Mouse (Mus musculus) olfactory bulb, adult 2 months (tissue): Measurements from ENCODE around the gene Akr1c18.
"Not testable (repeated sequence)": the region's sequence is repeated elsewhere in the genome, so short reads cannot be mapped to it uniquely, and the experiment has no call there.

ENCODE experiments used
- CTCF ChIP-seq: fragments of 200-500 bp; IDR thresholded peaks from 2 replicates; pipeline ENCODE4 v1.5.1; 2012; ENCODE audit warnings: low read depth, mild to moderate bottlenecking, low read length, moderate library complexity; ENCODE audit not compliant: insufficient read depth
- POLR2A ChIP-seq: fragments of 200-500 bp; IDR thresholded peaks from 2 replicates; pipeline ENCODE4 v1.6.1; 2012; ENCODE audit warnings: mild to moderate bottlenecking, low read depth, low read length, moderate library complexity; ENCODE audit not compliant: insufficient read depth

DNA sequence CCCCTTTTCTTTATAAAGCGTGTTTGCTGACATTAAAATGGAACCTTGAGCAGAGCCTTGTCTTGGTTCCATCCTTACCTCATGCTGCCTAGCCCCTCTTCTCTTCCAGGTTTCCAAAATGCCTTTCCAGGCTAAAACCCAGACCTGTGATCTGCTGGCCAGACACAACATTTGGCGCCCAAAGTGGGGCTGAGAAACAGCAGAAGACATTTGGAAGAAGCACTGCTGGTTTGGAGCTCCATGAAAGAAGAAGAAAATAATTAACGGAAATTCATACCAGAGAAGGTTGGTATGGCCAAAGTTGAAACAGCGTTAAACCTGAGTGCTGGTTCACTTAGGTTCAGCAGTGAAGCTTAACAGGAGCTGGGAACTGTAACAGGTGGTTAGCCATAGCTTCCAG, 30.9 kb upstream of the Akr1c18 start:
- not testable (repeated sequence) for TF ChIP-seq POLR2A, CTCF
